Comparison of ENCODE assay signal across 17 mouse cellular contexts in the genomic region with DNA sequence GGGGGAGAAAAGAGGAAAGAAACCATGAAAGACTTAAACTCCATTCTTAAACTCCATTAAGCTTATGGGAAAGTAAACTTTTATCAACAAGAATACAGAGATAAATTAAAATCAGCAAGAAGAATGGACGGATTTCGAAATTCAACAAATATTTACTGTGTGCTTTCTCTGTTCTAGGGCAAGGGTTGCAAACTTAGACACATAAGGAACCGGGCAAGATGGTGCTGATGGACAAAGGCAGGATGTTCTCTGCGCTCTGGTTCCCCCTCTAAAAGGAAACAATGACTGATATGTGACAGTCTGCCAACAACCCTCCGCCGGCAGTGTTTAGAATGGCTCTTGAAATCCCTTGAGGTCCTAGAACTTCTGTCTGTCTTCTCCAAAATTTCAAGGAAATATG.
DNase-seq lines count a peak whose midpoint lies in the region; ATAC-seq and TF ChIP-seq lines count a peak whose summit lies in the region.
"Had no signal": no experiment of that assay in that cellular context is flagged by ENCODE, and none has a peak within 500 bp of the region (broad histone marks: within the 10 kb centered on the region; RNA-seq: fewer than 3 reads in every experiment).

No protein-coding gene starts in this region.

- TF ChIP-seq CTCF in lung, embryonic 14.5 days (IDR thresholded peaks at IDR 0.05; ENCODE audit: low read depth) = no peak
- no peak for TF ChIP-seq CTCF in lung, adult 2 months (IDR thresholded peaks at IDR 0.05; ENCODE audit: insufficient read depth, low read length)
- no peak for TF ChIP-seq CTCF in lung, postnatal 0 days (IDR thresholded peaks at IDR 0.05)

- no peaks in the 10 kb centered on the region for H3K36me3 ChIP-seq in lung, embryonic 14.5 days (ENCODE audit: insufficient read depth)
- H3K36me3 ChIP-seq in lung, postnatal 0 days (ENCODE audit: insufficient read depth, low read length) = no peaks in the 10 kb centered on the region
- H3K36me3 ChIP-seq in hindbrain, embryonic 13.5 days = no peaks in the 10 kb centered on the region
- no peaks in the 10 kb centered on the region for H3K36me3 ChIP-seq in hindbrain, embryonic 10.5 days
- H3K36me3 ChIP-seq: embryonic facial prominence, embryonic 10.5 days; heart, embryonic 13.5 days had no signal

- H3K27ac ChIP-seq in lung, embryonic 14.5 days (ENCODE audit: low read depth) = no peak overlapping the region
- no peak overlapping the region for H3K27ac ChIP-seq in lung, postnatal 0 days (ENCODE audit: low read length)
- no peak overlapping the region for H3K27ac ChIP-seq in hindbrain, embryonic 13.5 days
- no peak overlapping the region for H3K27ac ChIP-seq in hindbrain, embryonic 10.5 days
- H3K27ac ChIP-seq: embryonic facial prominence, embryonic 10.5 days; gastrocnemius, adult 2 months; heart, embryonic 13.5 days; hindbrain, embryonic 14.5 days had no signal

- H3K4me2 ChIP-seq in lung, embryonic 14.5 days = no peak overlapping the region
- no peak overlapping the region for H3K4me2 ChIP-seq in lung, postnatal 0 days (replicated peaks; ENCODE audit: low read depth, low read length)
- no peak overlapping the region for H3K4me2 ChIP-seq in hindbrain, embryonic 13.5 days
- H3K4me2 ChIP-seq: heart, embryonic 13.5 days; hindbrain, embryonic 14.5 days had no signal

- H3K27me3 ChIP-seq in lung, embryonic 14.5 days (ENCODE audit: insufficient read depth, low read length) = no peaks in the 10 kb centered on the region
- no peaks in the 10 kb centered on the region for H3K27me3 ChIP-seq in lung, postnatal 0 days (replicated peaks; ENCODE audit: insufficient read depth, low read length)
- no peaks in the 10 kb centered on the region for H3K27me3 ChIP-seq in hindbrain, embryonic 13.5 days
- H3K27me3 ChIP-seq in hindbrain, embryonic 10.5 days (ENCODE audit: insufficient read depth, poor library complexity, severe bottlenecking) = no peaks in the 10 kb centered on the region
- H3K27me3 ChIP-seq: heart, embryonic 13.5 days had no signal

- no peaks in the 10 kb centered on the region for H3K4me1 ChIP-seq in lung, embryonic 14.5 days (ENCODE audit: insufficient read depth)
- no peaks in the 10 kb centered on the region for H3K4me1 ChIP-seq in lung, adult 2 months (ENCODE audit: control insufficient read depth, insufficient read depth, low read length)
- H3K4me1 ChIP-seq in lung, postnatal 0 days (ENCODE audit: insufficient read depth, low read depth, low read length) = no peaks in the 10 kb centered on the region
- H3K4me1 ChIP-seq in hindbrain, embryonic 13.5 days (replicated peaks) = no peaks in the 10 kb centered on the region
- H3K4me1 ChIP-seq in hindbrain, embryonic 10.5 days (replicated peaks) = no peaks in the 10 kb centered on the region
- H3K4me1 ChIP-seq: embryonic facial prominence, embryonic 10.5 days; heart, embryonic 13.5 days had no signal

- no peak overlapping the region for H3K4me3 ChIP-seq in lung, embryonic 14.5 days (ENCODE audit: low read depth, low read length)
- no peak overlapping the region for H3K4me3 ChIP-seq in lung, adult 2 months (replicated peaks; ENCODE audit: extremely low read depth, low read depth, low read length)
- no peak overlapping the region for H3K4me3 ChIP-seq in lung, postnatal 0 days (ENCODE audit: low read depth, low read length)
- H3K4me3 ChIP-seq in hindbrain, embryonic 13.5 days = no peak overlapping the region
- no peak overlapping the region for H3K4me3 ChIP-seq in hindbrain, embryonic 10.5 days
- H3K4me3 ChIP-seq: embryonic facial prominence, embryonic 10.5 days; gastrocnemius, adult 2 months; heart, embryonic 13.5 days had no signal

- no peak overlapping the region for H3K9ac ChIP-seq in lung, embryonic 14.5 days
- no peak overlapping the region for H3K9ac ChIP-seq in lung, postnatal 0 days (replicated peaks; ENCODE audit: low read depth)
- H3K9ac ChIP-seq in hindbrain, embryonic 13.5 days = no peak overlapping the region
- H3K9ac ChIP-seq: heart, embryonic 13.5 days; hindbrain, embryonic 14.5 days had no signal

- ATAC-seq in lung, embryonic 14.5 days (ENCODE audit: insufficient read depth) = no peak
- ATAC-seq in lung, postnatal 0 days = peak; percentile 43; the same call in 1 of the 2 replicates
- ATAC-seq in hindbrain, embryonic 13.5 days (ENCODE audit: low FRiP score) = no peak
- ATAC-seq: forebrain, embryonic 14.5 days had no signal

- 46% methylated on average over 6 of the region's 6 CpGs for WGBS in lung, embryonic 14.5 days
- WGBS in lung, adult 2 months = 28% methylated on average over 6 of the region's 6 CpGs
- WGBS in lung, postnatal 0 days = 33% methylated on average over 6 of the region's 6 CpGs
- WGBS in hindbrain, embryonic 13.5 days = 86% methylated on average over 6 of the region's 6 CpGs
- WGBS in hindbrain, embryonic 10.5 days = 81% methylated on average over 6 of the region's 6 CpGs

- TF ChIP-seq EP300 in lung, postnatal 0 days (IDR thresholded peaks at IDR 0.05) = peak; percentile 48

- peak; percentile 49 for DNase-seq in lung, embryonic 14.5 days
- DNase-seq in lung, adult 2 months = no peak
- peak; percentile 45 for DNase-seq in lung, postnatal 0 days (ENCODE audit: low spot score)
- DNase-seq in lung, postnatal 25 days (ENCODE audit: low spot score) = peak; percentile 31
- no peak for DNase-seq in hindbrain, embryonic 10.5 days (ENCODE audit: low spot score)
- DNase-seq: adrenal gland, adult 2 months; adrenal gland, postnatal 36 days; cerebellum, adult 2 months; cerebellum, postnatal 10 days; gastrocnemius, adult 2 months; gastrocnemius, postnatal 25 days; heart, postnatal 4 days had no signal

- no peaks in the 10 kb centered on the region for H3K9me3 ChIP-seq in lung, embryonic 14.5 days (ENCODE audit: low read depth, low read length)
- H3K9me3 ChIP-seq in lung, postnatal 0 days (ENCODE audit: low read length) = no peaks in the 10 kb centered on the region
- H3K9me3 ChIP-seq in hindbrain, embryonic 13.5 days = no peaks in the 10 kb centered on the region
- H3K9me3 ChIP-seq in hindbrain, embryonic 10.5 days = no peaks in the 10 kb centered on the region
- H3K9me3 ChIP-seq: embryonic facial prominence, embryonic 10.5 days; heart, embryonic 13.5 days had no signal

- no peak for TF ChIP-seq POLR2A in lung, adult 2 months (IDR thresholded peaks at IDR 0.05; ENCODE audit: borderline replicate concordance, extremely low read depth, low read depth, low read length)

Comparison
In these comparisons a context has a peak if more than half of its experiments do, and no peak if none do; other contexts are left out.
1. DNase-seq: peak in lung, embryonic 14.5 days (single experiment), lung, postnatal 0 days (single experiment) and lung, postnatal 25 days (single experiment); none in lung, adult 2 months (single experiment) and hindbrain, embryonic 10.5 days (single experiment).